In the genomic region with DNA sequence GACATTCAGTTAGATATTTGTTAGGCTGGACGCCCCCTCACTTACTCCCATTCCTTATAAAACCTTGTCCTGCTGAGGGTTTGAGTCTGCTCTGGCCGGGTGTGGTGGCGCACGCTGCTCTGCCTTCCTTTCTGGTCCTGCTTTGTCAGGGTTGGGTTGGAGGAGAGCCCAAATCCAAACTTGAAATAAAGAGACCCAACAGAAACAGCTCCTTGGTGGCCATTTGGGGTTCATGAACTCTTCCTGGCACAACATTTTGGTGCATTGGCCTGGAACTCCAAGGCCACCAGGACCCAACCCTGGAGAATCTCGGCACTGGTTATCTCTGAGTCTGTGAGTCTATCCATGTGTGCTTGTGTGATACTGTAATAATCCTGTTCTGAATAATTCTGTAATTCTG, we compare ENCODE assay signal across 8 mouse cellular contexts. TPM values are rescaled to one million over a fixed set of nuclear protein-coding genes. Genes with fewer than 3 reads are reported as not detected.
DNase-seq lines count a peak whose midpoint lies in the region; ATAC-seq and TF ChIP-seq lines count a peak whose summit lies in the region.

No protein-coding gene starts in this region.

- TF ChIP-seq CTCF in bone marrow macrophage, adult 2 months (IDR thresholded peaks at IDR 0.05; ENCODE audit: low read depth, low read length): no peak

- peak overlapping the region; percentile 65; the same call in 1 of the 2 replicates for H3K27ac ChIP-seq in bone marrow macrophage, adult 2 months (ENCODE audit: insufficient read depth, low read depth, low read length)
- H3K27ac ChIP-seq in forebrain, embryonic 13.5 days: peak overlapping the region; percentile 86; the same call in 1 of the 2 replicates
- H3K27ac ChIP-seq in intestine, embryonic 14.5 days (ENCODE audit: low read depth): peak overlapping the region; percentile 92
- H3K27ac ChIP-seq in midbrain, embryonic 11.5 days (ENCODE audit: low read depth, low read length): no peak overlapping the region

- H3K36me3 ChIP-seq in forebrain, embryonic 13.5 days (ENCODE audit: poor library complexity, severe bottlenecking): no peaks in the 10 kb centered on the region
- no peaks in the 10 kb centered on the region; the same call in 1 of the 2 replicates for H3K36me3 ChIP-seq in intestine, embryonic 14.5 days (ENCODE audit: control insufficient read depth, insufficient read depth, low read length)
- no peaks in the 10 kb centered on the region for H3K36me3 ChIP-seq in midbrain, embryonic 11.5 days (ENCODE audit: control insufficient read depth, insufficient read depth, low read length)

- ATAC-seq in forebrain, embryonic 13.5 days: no peak
- peak; percentile 2; the same call in 1 of the 2 replicates for ATAC-seq in intestine, embryonic 14.5 days (replicated peaks; ENCODE audit: low FRiP score, low TSS enrichment, low read depth)
- ATAC-seq in midbrain, embryonic 11.5 days (ENCODE audit: low FRiP score): 0 out of 2 replicates have a peak, but pooled peaks have one; percentile 0

- TF ChIP-seq POLR2A in bone marrow macrophage, adult 2 months (IDR thresholded peaks at IDR 0.05; ENCODE audit: borderline replicate concordance, low read depth, low read length): no peak

- H3K4me3 ChIP-seq in bone marrow macrophage, adult 2 months (ENCODE audit: insufficient read depth, low read length): peak overlapping the region; percentile 67
- peak overlapping the region; percentile 77 for H3K4me3 ChIP-seq in forebrain, embryonic 13.5 days
- H3K4me3 ChIP-seq in intestine, embryonic 14.5 days (ENCODE audit: low read depth, low read length): peak overlapping the region; percentile 53
- peak overlapping the region; percentile 58 for H3K4me3 ChIP-seq in midbrain, embryonic 11.5 days (ENCODE audit: low read depth, low read length)

- no peaks in the 10 kb centered on the region for H3K9me3 ChIP-seq in forebrain, embryonic 13.5 days (replicated peaks)
- no peaks in the 10 kb centered on the region for H3K9me3 ChIP-seq in intestine, embryonic 14.5 days (ENCODE audit: control insufficient read depth, low read length)
- H3K9me3 ChIP-seq in midbrain, embryonic 11.5 days (ENCODE audit: control insufficient read depth, low read length): no peaks in the 10 kb centered on the region

- H3K9ac ChIP-seq in forebrain, embryonic 13.5 days: peak overlapping the region; percentile 94
- H3K9ac ChIP-seq in intestine, embryonic 14.5 days (ENCODE audit: low read length): peak overlapping the region; percentile 78
- H3K9ac ChIP-seq in midbrain, embryonic 11.5 days (ENCODE audit: low read length): peak overlapping the region; percentile 95

- no peaks in the 10 kb centered on the region for H3K27me3 ChIP-seq in forebrain, embryonic 13.5 days
- no peaks in the 10 kb centered on the region for H3K27me3 ChIP-seq in intestine, embryonic 14.5 days (replicated peaks; ENCODE audit: control insufficient read depth, insufficient read depth, low read length)
- H3K27me3 ChIP-seq in midbrain, embryonic 11.5 days (ENCODE audit: control insufficient read depth, insufficient read depth, low read length): no peaks in the 10 kb centered on the region

- H3K4me1 ChIP-seq in bone marrow macrophage, adult 2 months (ENCODE audit: control insufficient read depth, insufficient read depth, low read length): peaks cover 20% of the 10 kb centered on the region
- peaks cover 17% of the 10 kb centered on the region for H3K4me1 ChIP-seq in forebrain, embryonic 13.5 days
- H3K4me1 ChIP-seq in intestine, embryonic 14.5 days (replicated peaks; ENCODE audit: control insufficient read depth, insufficient read depth, low read length): peaks cover 12% of the 10 kb centered on the region
- H3K4me1 ChIP-seq in midbrain, embryonic 11.5 days (ENCODE audit: control insufficient read depth, insufficient read depth, low read length): peaks cover 5% of the 10 kb centered on the region; the same call in 1 of the 2 replicates

- WGBS in forebrain, embryonic 13.5 days: 73% methylated on average over 5 of the region's 5 CpGs
- 79% methylated on average over 5 of the region's 5 CpGs for WGBS in intestine, embryonic 14.5 days
- WGBS in midbrain, embryonic 11.5 days: 81% methylated on average over 5 of the region's 5 CpGs

- peak overlapping the region; percentile 74 for H3K4me2 ChIP-seq in forebrain, embryonic 13.5 days
- peak overlapping the region; percentile 76 for H3K4me2 ChIP-seq in intestine, embryonic 14.5 days (ENCODE audit: low read length)
- H3K4me2 ChIP-seq in midbrain, embryonic 11.5 days: peak overlapping the region; percentile 81

- DNase-seq in layer of hippocampus, postnatal 10 days (ENCODE audit: low spot score in 2 of 2): peak; percentile 27 to 39
- no peak for DNase-seq in layer of hippocampus, adult 9-10 months (ENCODE audit: low spot score)
- no peak for DNase-seq in intestine, embryonic 14.5 days (ENCODE audit: low spot score)
- DNase-seq in midbrain, embryonic 11.5 days (ENCODE audit: low spot score, missing footprints): no peak
- DNase-seq in urinary bladder, postnatal 4 days (ENCODE audit: low spot score in 2 of 2): no peak
- no peak for DNase-seq in natural killer cell, adult 2 months (ENCODE audit: low spot score in 2 of 2)

RNA-seq across cellular contexts. Expression of gene Zfp52, which starts 3.7 kb away (rescaled TPM):
- total RNA-seq in layer of hippocampus, postnatal 10 days (2021): 1 to 10 TPM; 6.3 to 6.8 TPM
- 26.4 and 29.3 TPM in 2 replicates for polyA plus RNA-seq in bone marrow macrophage, adult 2 months (2012; ENCODE audit: insufficient read depth, insufficient read length, missing spikeins)
- polyA plus RNA-seq in forebrain, embryonic 13.5 days (2015; fragmentation: Nextera tagmentation; extraction: Ambion mirVana): 1.6 and 1.7 TPM in 2 replicates
- polyA plus RNA-seq in intestine, embryonic 14.5 days (2014; fragmentation: Nextera tagmentation; extraction: Ambion mirVana): 2.9 and 3.2 TPM in 2 replicates
- 1.6 TPM in 2 replicates for polyA plus RNA-seq in midbrain, embryonic 11.5 days (2014; fragmentation: Nextera tagmentation; extraction: Ambion mirVana)

RNA-seq across cellular contexts. Expression of gene Zfp948, which starts 35.2 kb away (rescaled TPM):
- total RNA-seq in layer of hippocampus, postnatal 10 days (2021): 10 to 100 TPM; 15.5 to 17.6 TPM
- 9.3 and 9.7 TPM in 2 replicates for polyA plus RNA-seq in bone marrow macrophage, adult 2 months (2012; ENCODE audit: insufficient read depth, insufficient read length, missing spikeins)
- polyA plus RNA-seq in forebrain, embryonic 13.5 days (2015; fragmentation: Nextera tagmentation; extraction: Ambion mirVana): 14.3 and 15.6 TPM in 2 replicates
- polyA plus RNA-seq in intestine, embryonic 14.5 days (2014; fragmentation: Nextera tagmentation; extraction: Ambion mirVana): 24.7 and 28.5 TPM in 2 replicates
- 19.5 and 21.3 TPM in 2 replicates for polyA plus RNA-seq in midbrain, embryonic 11.5 days (2014; fragmentation: Nextera tagmentation; extraction: Ambion mirVana)

RNA-seq across cellular contexts. Expression of gene Zfp53, which starts 42.8 kb away (rescaled TPM):
- total RNA-seq in layer of hippocampus, postnatal 10 days (2021): 1 to 10 TPM; 4.9 to 5.4 TPM
- polyA plus RNA-seq in bone marrow macrophage, adult 2 months (2012; ENCODE audit: insufficient read depth, insufficient read length, missing spikeins): 13.5 and 13.8 TPM in 2 replicates
- polyA plus RNA-seq in forebrain, embryonic 13.5 days (2015; fragmentation: Nextera tagmentation; extraction: Ambion mirVana): 10.5 and 10.8 TPM in 2 replicates
- polyA plus RNA-seq in intestine, embryonic 14.5 days (2014; fragmentation: Nextera tagmentation; extraction: Ambion mirVana): 13.3 and 13.7 TPM in 2 replicates
- polyA plus RNA-seq in midbrain, embryonic 11.5 days (2014; fragmentation: Nextera tagmentation; extraction: Ambion mirVana): 10.9 and 12.4 TPM in 2 replicates

Comparison
In these comparisons a context has a peak if more than half of its experiments do, and no peak if none do; other contexts are left out.
1. DNase-seq: peak in layer of hippocampus, postnatal 10 days (2 of 2); none in layer of hippocampus, adult 9-10 months (single experiment), intestine, embryonic 14.5 days (single experiment), midbrain, embryonic 11.5 days (single experiment), urinary bladder, postnatal 4 days (0 of 2) and natural killer cell, adult 2 months (0 of 2).
2. Peak in every context shown above with its lines, with median percentiles within 50 percentile points of each other: H3K4me3 ChIP-seq, H3K4me2 ChIP-seq and H3K9ac ChIP-seq.